Mouse (Mus musculus): Measurements from ENCODE around the gene Eva1c. TPM values are rescaled to one million over a fixed set of nuclear protein-coding genes. Genes with fewer than 3 reads are reported as not detected.

Eva1c gene
- total and polyA plus RNA-seq, 3 experiments, result not detected

DNA sequence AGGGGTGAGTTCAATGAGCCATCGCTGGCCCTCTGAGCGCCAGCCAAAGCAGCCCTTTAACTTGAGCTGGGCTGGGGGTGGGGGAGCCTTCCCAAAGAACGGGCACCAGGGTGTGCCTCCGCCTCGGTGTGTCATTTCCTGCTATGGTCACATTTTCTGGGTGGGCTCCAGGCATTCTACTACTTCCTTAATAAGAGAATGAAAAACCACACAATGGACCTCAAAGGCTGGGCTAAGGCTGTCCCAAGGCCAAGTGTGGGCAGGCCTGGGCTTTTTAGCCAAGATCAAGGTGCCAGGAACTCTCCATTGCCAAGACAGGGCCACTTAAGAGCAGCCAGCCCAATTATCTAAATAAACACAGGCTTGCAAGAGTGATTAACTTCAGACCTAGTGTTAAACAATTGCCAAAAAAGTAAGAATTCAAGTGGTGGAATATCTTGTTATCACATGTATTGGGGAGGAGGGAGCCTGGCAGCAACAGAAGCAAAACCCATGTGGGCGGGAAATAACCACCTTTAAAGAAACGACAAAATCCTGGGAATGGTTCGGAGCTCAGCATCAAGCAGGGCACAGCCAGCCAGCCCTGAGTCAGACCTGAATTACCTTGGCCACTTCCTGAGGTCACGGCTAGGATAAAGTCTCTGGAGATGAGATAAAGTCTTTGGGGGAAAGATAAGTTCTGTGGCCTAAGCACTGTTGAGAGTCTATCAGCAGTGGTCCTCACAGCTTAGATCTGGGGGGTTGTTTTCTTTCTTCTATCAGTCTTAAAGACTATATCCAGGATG is 59.5 kb downstream of the Eva1c start:
- DNase-seq (ENCODE audit: extremely low read depth), result no peak
- Histone ChIP-seq H3K36me3 (replicated peaks in 1 of 2; ENCODE audit: control insufficient read depth in 1 of 2, insufficient read depth in 1 of 2, low read length in 1 of 2) (no peaks in the 10 kb centered on the region), H3K4me1 (ENCODE audit: control insufficient read depth in 1 of 2, insufficient read depth in 2 of 2) (no peaks in the 10 kb centered on the region), H3K27ac (ENCODE audit: insufficient read depth, low read depth) (no peak overlapping the region), H3K4me2 (ENCODE audit: insufficient read depth, low read depth, poor library complexity, severe bottlenecking) (no peak overlapping the region), H3K79me2 (replicated peaks; ENCODE audit: control insufficient read depth, extremely low read depth, insufficient read depth, poor library complexity, severe bottlenecking) (no peaks in the 10 kb centered on the region), H3K27me3 (replicated peaks) (peaks cover 56% of the 10 kb centered on the region), H3K9me3 (replicated peaks; ENCODE audit: low read length) (peaks cover 30% of the 10 kb centered on the region), H3K9ac (ENCODE audit: insufficient read depth, low read depth) (no peak overlapping the region), H3K4me3 (replicated peaks in 1 of 3; ENCODE audit: low read depth in 2 of 3, low read length in 2 of 3, poor library complexity in 1 of 3) (no peak overlapping the region)
- dilution Hi-C loops (cut with MboI; ENCODE audit: extremely low pct_ligation_motif_present, extremely low pct_unique_long_range_greater_than_20kb, low sequenced_read_pairs), result no loop called here
- in situ Hi-C loops (cut with MboI; ENCODE audit: low pct_ligation_motif_present, low pct_unique_long_range_greater_than_20kb, low sequenced_read_pairs), result no loop called here
- TF ChIP-seq UBTF (IDR thresholded peaks at IDR 0.05; ENCODE audit: low read depth, low read length) (no peak), TCF12 (IDR thresholded peaks at IDR 0.05; ENCODE audit: low read depth, low read length) (no peak), GABPA (IDR thresholded peaks at IDR 0.05; ENCODE audit: insufficient replicate concordance, low read depth, low read length) (no peak), ZC3H11A (IDR thresholded peaks at IDR 0.05; ENCODE audit: low read depth, low read length) (no peak), SMC3 (IDR thresholded peaks at IDR 0.05; ENCODE audit: low read depth, low read length) (no peak), NRF1 (IDR thresholded peaks at IDR 0.05; ENCODE audit: low read depth, low read length) (no peak), MXI1 (IDR thresholded peaks at IDR 0.05; ENCODE audit: low read depth, low read length) (no peak), IRF4 (IDR thresholded peaks at IDR 0.05; ENCODE audit: low read depth, low read length) (no peak), JUN (IDR thresholded peaks at IDR 0.05; ENCODE audit: insufficient read depth, low read depth, low read length) (no peak), ETS1 (conservative IDR thresholded peaks at IDR 0.05; ENCODE audit: low read depth, low read length) (no peak), NELFE (IDR thresholded peaks at IDR 0.05; ENCODE audit: low read depth, low read length) (no peak), MEF2A (IDR thresholded peaks at IDR 0.05; ENCODE audit: borderline replicate concordance, low read depth, low read length) (no peak), JUND (conservative IDR thresholded peaks at IDR 0.05; ENCODE audit: low read depth, low read length) (no peak), MAZ (IDR thresholded peaks at IDR 0.05; ENCODE audit: low read depth, low read length) (no peak), SIN3A (IDR thresholded peaks at IDR 0.05; ENCODE audit: low read length) (no peak), ELF1 (IDR thresholded peaks at IDR 0.05; ENCODE audit: low read depth, low read length) (no peak), CHD2 (IDR thresholded peaks at IDR 0.05; ENCODE audit: low read length) (no peak), RCOR1 (conservative IDR thresholded peaks at IDR 0.05; ENCODE audit: low read depth, low read length) (no peak), TBP (conservative IDR thresholded peaks at IDR 0.05; ENCODE audit: low read depth, low read length) (no peak)

GRCm38 (mm10) chr16:90890683-90891082 is 64.2 kb downstream of the Eva1c start:
- TF ChIP-seq ZKSCAN1 (IDR thresholded peaks at IDR 0.05; ENCODE audit: borderline replicate concordance, low read depth, low read length) (no peak), NRF1 (IDR thresholded peaks at IDR 0.05; ENCODE audit: low read depth, low read length) (peak; percentile 40)
- H3K4me1 ChIP-seq (ENCODE audit: control insufficient read depth in 1 of 2, insufficient read depth in 2 of 2), result peaks cover 4 to 12% of the 10 kb centered on the region in 2 experiments
- H3K9ac ChIP-seq (ENCODE audit: insufficient read depth, low read depth), result no peak overlapping the region
- DNase-seq (ENCODE audit: extremely low read depth), result no peak
- no peaks in the 10 kb centered on the region for H3K36me3 ChIP-seq (replicated peaks in 1 of 2; ENCODE audit: control insufficient read depth in 1 of 2, insufficient read depth in 1 of 2, low read length in 1 of 2)
- H3K9me3 ChIP-seq (replicated peaks; ENCODE audit: low read length), result peaks cover 30% of the 10 kb centered on the region
- H3K79me2 ChIP-seq (replicated peaks; ENCODE audit: control insufficient read depth, extremely low read depth, insufficient read depth, poor library complexity, severe bottlenecking), result no peaks in the 10 kb centered on the region
- no peak overlapping the region for H3K27ac ChIP-seq (ENCODE audit: insufficient read depth, low read depth)
- no peak overlapping the region for H3K4me3 ChIP-seq (replicated peaks in 1 of 3; ENCODE audit: low read depth in 2 of 3, low read length in 2 of 3, poor library complexity in 1 of 3)
- peaks cover 61% of the 10 kb centered on the region for H3K27me3 ChIP-seq (replicated peaks)
- in situ Hi-C loops (cut with MboI; ENCODE audit: low pct_ligation_motif_present, low pct_unique_long_range_greater_than_20kb, low sequenced_read_pairs) (no loop called here), dilution Hi-C loops (cut with MboI; ENCODE audit: extremely low pct_ligation_motif_present, extremely low pct_unique_long_range_greater_than_20kb, low sequenced_read_pairs) (no loop called here)
- no peak overlapping the region; the same call in 1 of the 2 replicates for H3K4me2 ChIP-seq (ENCODE audit: insufficient read depth, low read depth, poor library complexity, severe bottlenecking)
